Mouse (Mus musculus) right cerebral cortex, postnatal 25 days (tissue): Measurements from ENCODE around the gene Snrpb2.

Experiments
- DNase-seq: peaks from one replicate; pipeline ENCODE4 v3.0.0; 2022

The Snrpb2 gene

DNA sequence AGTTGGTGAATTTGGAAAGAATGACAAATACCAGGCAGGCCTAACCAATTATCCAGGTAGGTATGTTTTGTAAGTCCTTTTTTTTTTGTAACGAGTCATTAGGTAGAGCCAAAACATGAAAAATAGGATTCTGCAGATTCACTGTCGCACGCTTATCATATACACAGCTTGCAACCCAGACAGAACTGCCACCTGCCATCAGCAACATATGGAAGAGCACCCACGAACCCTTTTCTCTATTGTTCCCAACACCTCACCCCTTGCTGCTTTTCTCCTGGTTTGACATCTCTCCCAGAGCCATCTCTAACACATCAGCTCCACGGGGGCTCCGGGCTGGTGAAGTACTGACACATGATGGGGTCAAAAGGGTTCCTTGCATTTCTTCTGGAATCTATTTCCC is 31.9 kb downstream of the Snrpb2 start:
- DNase-seq = no peak

DNA sequence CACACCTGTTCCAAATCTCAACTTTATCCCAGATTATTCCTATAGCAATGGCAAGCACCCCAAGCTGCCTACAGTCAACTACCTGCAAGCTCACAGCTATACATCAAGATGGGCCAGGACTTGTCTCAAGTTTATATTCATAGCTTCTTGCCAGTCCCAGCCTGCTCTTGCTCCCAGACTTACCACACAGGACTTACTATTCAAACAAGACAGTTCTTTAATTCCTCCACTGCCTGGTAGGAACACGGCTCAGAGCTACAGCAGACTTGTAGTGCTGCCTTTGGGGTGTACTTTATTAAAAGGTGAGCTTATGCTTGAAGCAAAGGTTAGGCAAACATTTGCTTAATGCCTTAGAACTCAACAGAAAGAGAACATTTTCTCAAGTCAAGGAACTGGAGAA is 34.3 kb downstream of the Snrpb2 start:
- DNase-seq = no peak

DNA sequence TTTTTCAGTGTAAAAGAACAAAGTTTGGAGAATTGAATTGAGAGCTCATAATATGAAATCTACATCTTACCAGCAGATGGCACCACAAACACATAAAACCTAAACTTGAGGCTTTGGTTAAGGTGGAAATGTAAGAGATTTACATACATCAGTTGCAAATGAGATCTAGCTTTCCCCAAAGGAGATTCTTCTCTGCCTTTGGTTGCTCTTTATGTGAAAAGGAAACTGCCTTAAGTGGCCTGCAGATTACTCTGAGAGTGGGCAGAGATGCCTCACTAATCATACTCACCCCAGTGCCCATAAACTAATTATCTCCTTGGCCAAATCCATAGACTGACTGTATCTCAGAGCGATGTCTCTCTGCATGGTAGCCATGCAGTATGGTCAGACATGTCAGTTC is 51.0 kb downstream of the Snrpb2 start:
- DNase-seq = no peak

DNA sequence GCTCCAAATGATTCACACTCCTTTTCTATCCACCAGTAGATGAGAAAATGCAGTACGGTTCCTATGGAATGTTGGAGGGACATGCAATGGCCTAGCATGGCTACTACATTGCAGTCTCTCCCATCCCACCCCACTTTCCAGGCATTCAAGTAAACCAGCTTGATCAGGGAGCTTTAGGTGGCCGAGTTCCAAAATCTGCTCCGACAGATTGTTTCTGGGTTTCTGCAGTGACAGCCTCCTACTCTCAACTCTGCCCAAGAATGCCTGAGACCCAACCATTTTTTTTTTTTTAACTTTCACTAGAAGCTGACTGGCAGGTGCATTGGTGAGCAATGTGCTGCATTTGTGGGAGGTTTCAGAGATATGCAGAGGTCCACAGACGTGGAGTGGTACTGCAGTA is 51.9 kb downstream of the Snrpb2 start:
- peak; percentile 42 for DNase-seq

DNA sequence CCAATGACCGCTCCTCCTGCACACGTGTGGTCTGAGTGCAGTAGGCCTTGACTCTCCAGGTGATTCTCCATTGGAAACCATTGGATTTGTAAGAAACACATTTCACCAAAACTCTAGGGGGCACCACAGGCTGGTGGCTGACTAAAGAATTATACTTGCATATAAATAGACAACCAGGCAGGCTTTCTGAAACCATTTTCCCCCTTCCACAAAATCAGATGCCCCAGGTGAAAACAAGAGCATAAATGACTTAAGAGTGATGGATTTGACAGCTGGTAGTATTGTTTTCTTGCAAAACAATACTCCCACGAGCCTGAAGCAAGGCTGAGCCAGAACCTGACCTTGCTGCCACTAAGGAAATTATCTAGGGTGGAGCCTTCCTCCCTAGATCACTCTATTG is 54.6 kb downstream of the Snrpb2 start:
- DNase-seq = no peak

DNA sequence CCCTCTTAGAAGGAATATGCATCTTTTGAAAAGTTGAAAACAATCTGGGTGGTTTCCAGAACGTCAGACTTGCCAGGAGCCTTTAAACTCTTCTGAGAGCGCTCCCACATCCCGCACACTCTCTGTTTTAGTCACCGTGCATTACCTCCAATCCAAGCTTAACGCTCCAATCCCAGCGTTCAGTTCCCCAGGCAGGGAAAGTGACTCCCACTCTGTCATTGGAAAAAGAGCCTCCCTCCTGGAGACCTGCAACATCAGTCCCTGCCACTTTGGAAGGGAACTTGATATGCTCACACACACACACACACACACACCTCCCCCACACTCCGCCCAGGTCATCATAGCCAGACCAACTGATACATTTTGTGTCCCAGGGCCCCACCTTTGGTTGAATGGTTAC is 55.4 kb downstream of the Snrpb2 start:
- DNase-seq = no peak
